Mouse (Mus musculus) gonadal fat pad, adult 2 months (tissue): ENCODE data around the gene 2210011C24Rik. TPM values are rescaled to one million over a fixed set of nuclear protein-coding genes. Genes with fewer than 3 reads are reported as not detected.
"Not testable (repeated sequence)": the region's sequence is repeated elsewhere in the genome, so short reads cannot be mapped to it uniquely, and the experiment has no call there.

Experiments used
- DNase-seq: peaks from one replicate; pipeline ENCODE4 v3.0.0-alpha.2; 2012; ENCODE audit warnings: low read depth
- polyA plus RNA-seq: library from polyadenylated mRNA; depleted of rRNA; stranded (reverse); fragments of >200 nt; gene quantifications from 2 replicates; pipeline ENCODE4 v1.2.3, GENCODE M21; 2012

The 2210011C24Rik gene
- polyA plus RNA-seq, 1 experiment, result 0.86 TPM

- DNase-seq, result no peak
Observed at GRCm38 (mm10) chr8:83994030-83994429, 17.9 kb downstream of the 2210011C24Rik start.

GRCm38 (mm10) chr8:83992488-83992887, 19.5 kb downstream of the 2210011C24Rik start:
- DNase-seq, result no peak

GRCm38 (mm10) chr8:83990170-83990569, 21.8 kb downstream of the 2210011C24Rik start:
- DNase-seq, result no peak

- no peak for DNase-seq
Observed at GRCm38 (mm10) chr8:83989243-83989642, 22.7 kb downstream of the 2210011C24Rik start.

- not testable (repeated sequence) for DNase-seq
Observed at GRCm38 (mm10) chr8:83983222-83983621, 28.7 kb downstream of the 2210011C24Rik start.

- DNase-seq, result no peak
Observed at GRCm38 (mm10) chr8:83982449-83982848, 29.5 kb downstream of the 2210011C24Rik start.

- DNase-seq, result no peak
Observed at GRCm38 (mm10) chr8:83981533-83981932, 30.4 kb downstream of the 2210011C24Rik start.

GRCm38 (mm10) chr8:83980845-83981244, 31.1 kb downstream of the 2210011C24Rik start:
- DNase-seq, result no peak

- no peak for DNase-seq
Observed at GRCm38 (mm10) chr8:83980250-83980649, 31.7 kb downstream of the 2210011C24Rik start.

GRCm38 (mm10) chr8:83978200-83978599, 33.8 kb downstream of the 2210011C24Rik start:
- DNase-seq, result no peak

- no peak for DNase-seq
Observed at GRCm38 (mm10) chr8:83977646-83978045, 34.3 kb downstream of the 2210011C24Rik start.

- no peak for DNase-seq
Observed at GRCm38 (mm10) chr8:83976779-83977350, 35.1 kb downstream of the 2210011C24Rik start.

- no peak for DNase-seq
Observed at GRCm38 (mm10) chr8:83976101-83976630, 35.8 kb downstream of the 2210011C24Rik start.

- no peak for DNase-seq
Observed at GRCm38 (mm10) chr8:83974521-83974920, 37.5 kb downstream of the 2210011C24Rik start.

GRCm38 (mm10) chr8:83973161-83974031, 38.6 kb downstream of the 2210011C24Rik start:
- no peak for DNase-seq

- peak; percentile 91 for DNase-seq
Observed at GRCm38 (mm10) chr8:83972150-83973120, 39.5 kb downstream of the 2210011C24Rik start, which contains the start of gene Prkaca. TSS of gene Prkaca (plus strand) at chr8:83972993.

GRCm38 (mm10) chr8:83971661-83972060, 40.3 kb downstream of the 2210011C24Rik start:
- DNase-seq, result no peak

GRCm38 (mm10) chr8:83971121-83971520, 40.9 kb downstream of the 2210011C24Rik start:
- no peak for DNase-seq

GRCm38 (mm10) chr8:83967701-83968100, 44.3 kb downstream of the 2210011C24Rik start:
- DNase-seq, result no peak

- DNase-seq, result peak; percentile 61
Observed at GRCm38 (mm10) chr8:83964015-83964765, 47.8 kb downstream of the 2210011C24Rik start.
